Mouse (Mus musculus): ENCODE results near the gene Slc46a1.
A peak's percentile ranks its signal among the peaks of the same experiment; 100 is the strongest.

Gene Slc46a1

GRCm38 (mm10) chr11:78465568-78466180, at the start of gene Slc46a1:
Gene Slc46a1 (plus strand): TSS chr11:78465697.
- peak; percentile 91 for DNase-seq (ENCODE audit: low spot score)

- peak; percentile 29 for DNase-seq (ENCODE audit: low spot score)
Observed at GRCm38 (mm10) chr11:78416854-78417253, 48.6 kb upstream of the Slc46a1 start.

- DNase-seq (ENCODE audit: low spot score) = no peak
Observed at GRCm38 (mm10) chr11:78420263-78420889, 45.1 kb upstream of the Slc46a1 start.

GRCm38 (mm10) chr11:78421201-78422009, 44.1 kb upstream of the Slc46a1 start:
- no peak for DNase-seq (ENCODE audit: low spot score)

- DNase-seq (ENCODE audit: low spot score) = no peak
Observed at GRCm38 (mm10) chr11:78422055-78422819, 43.3 kb upstream of the Slc46a1 start, which contains the start of gene Slc13a2. Gene Slc13a2 (minus strand): TSS chr11:78422217.

- DNase-seq (ENCODE audit: low spot score) = peak; percentile 82
Observed at GRCm38 (mm10) chr11:78424352-78424751, 41.1 kb upstream of the Slc46a1 start.

- DNase-seq (ENCODE audit: low spot score) = no peak
Observed at GRCm38 (mm10) chr11:78425572-78425971, 39.9 kb upstream of the Slc46a1 start.

- no peak for DNase-seq (ENCODE audit: low spot score)
Observed at GRCm38 (mm10) chr11:78427655-78428054, 37.8 kb upstream of the Slc46a1 start.

GRCm38 (mm10) chr11:78428309-78428708, 37.2 kb upstream of the Slc46a1 start:
- no peak for DNase-seq (ENCODE audit: low spot score)

GRCm38 (mm10) chr11:78430195-78430878, 35.2 kb upstream of the Slc46a1 start:
- no peak for DNase-seq (ENCODE audit: low spot score)

- DNase-seq (ENCODE audit: low spot score) = no peak
Observed at GRCm38 (mm10) chr11:78431176-78431575, 34.3 kb upstream of the Slc46a1 start.

- DNase-seq (ENCODE audit: low spot score) = no peak
Observed at GRCm38 (mm10) chr11:78434052-78434451, 31.4 kb upstream of the Slc46a1 start.

- DNase-seq (ENCODE audit: low spot score) = no peak
Observed at GRCm38 (mm10) chr11:78435776-78436349, 29.6 kb upstream of the Slc46a1 start.

- DNase-seq (ENCODE audit: low spot score) = no peak
Observed at GRCm38 (mm10) chr11:78437182-78437581, 28.3 kb upstream of the Slc46a1 start.

- DNase-seq (ENCODE audit: low spot score) = no peak
Observed at GRCm38 (mm10) chr11:78438399-78438930, 27.0 kb upstream of the Slc46a1 start.

GRCm38 (mm10) chr11:78443115-78443514, 22.4 kb upstream of the Slc46a1 start:
- DNase-seq (ENCODE audit: low spot score) = no peak

GRCm38 (mm10) chr11:78447168-78447567, 18.3 kb upstream of the Slc46a1 start:
- DNase-seq (ENCODE audit: low spot score) = no peak

- DNase-seq (ENCODE audit: low spot score) = no peak
Observed at GRCm38 (mm10) chr11:78448242-78448641, 17.3 kb upstream of the Slc46a1 start.

- DNase-seq (ENCODE audit: low spot score) = no peak
Observed at GRCm38 (mm10) chr11:78450337-78450736, 15.2 kb upstream of the Slc46a1 start.

- peak; percentile 80 for DNase-seq (ENCODE audit: low spot score)
Observed at GRCm38 (mm10) chr11:78453675-78454074, 11.8 kb upstream of the Slc46a1 start.

- no peak for DNase-seq (ENCODE audit: low spot score)
Observed at GRCm38 (mm10) chr11:78454276-78454675, 11.2 kb upstream of the Slc46a1 start.
